Mouse (Mus musculus) forelimb bud, embryonic 11.5 days (tissue): ENCODE results near the gene Fyn.
A peak's percentile ranks its signal among the peaks of the same experiment; 100 is the strongest.

ENCODE experiments used
- DNase-seq: peaks from one replicate; pipeline ENCODE4 v3.0.0-alpha.2; 2012; ENCODE audit warnings: low read depth, low spot score

Fyn gene

GRCm38 (mm10) chr10:39411857-39412559 is 43.4 kb downstream of the Fyn start:
- DNase-seq: no peak

- no peak for DNase-seq
Observed at GRCm38 (mm10) chr10:39412826-39413620, 44.4 kb downstream of the Fyn start.

DNA sequence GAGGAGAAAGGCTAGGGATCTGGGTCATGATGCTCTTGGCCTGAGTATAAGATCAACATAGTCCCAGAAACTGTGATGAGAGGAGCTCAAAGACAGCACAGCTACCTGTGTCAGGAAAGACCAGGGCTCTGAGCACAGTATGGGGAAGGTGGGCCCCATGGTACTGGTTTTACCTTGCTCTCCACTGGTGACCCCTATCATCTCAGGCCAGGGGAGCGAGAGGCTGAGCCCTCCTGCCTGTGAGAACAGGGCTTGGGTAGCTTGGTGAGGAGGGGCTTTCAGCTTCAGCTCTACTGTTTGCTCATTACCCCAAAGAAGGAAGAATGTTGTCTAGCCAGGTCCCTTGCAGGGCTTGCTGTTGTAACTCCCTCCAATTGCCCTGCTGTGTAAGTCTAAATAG is 45.4 kb downstream of the Fyn start:
- DNase-seq: no peak

DNA sequence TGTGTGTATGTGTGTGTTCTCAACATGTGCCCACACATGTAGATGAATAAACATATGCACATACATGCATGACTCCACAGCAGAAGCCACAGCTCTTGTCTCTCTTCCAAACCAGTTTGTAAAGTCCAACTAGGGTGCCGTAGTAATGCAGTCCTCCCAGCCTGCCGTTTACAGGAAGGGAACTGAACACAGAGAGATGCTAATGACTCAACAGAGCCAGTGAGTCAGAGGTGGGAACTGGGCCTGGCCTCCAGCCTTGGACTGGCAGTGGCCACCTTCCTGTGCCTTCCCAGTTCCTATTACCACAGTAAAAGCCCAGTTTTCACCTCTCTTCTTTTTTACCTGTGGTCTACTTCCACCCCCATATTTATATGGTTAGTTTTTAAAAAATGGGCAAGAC is 46.9 kb downstream of the Fyn start:
- DNase-seq: no peak

DNA sequence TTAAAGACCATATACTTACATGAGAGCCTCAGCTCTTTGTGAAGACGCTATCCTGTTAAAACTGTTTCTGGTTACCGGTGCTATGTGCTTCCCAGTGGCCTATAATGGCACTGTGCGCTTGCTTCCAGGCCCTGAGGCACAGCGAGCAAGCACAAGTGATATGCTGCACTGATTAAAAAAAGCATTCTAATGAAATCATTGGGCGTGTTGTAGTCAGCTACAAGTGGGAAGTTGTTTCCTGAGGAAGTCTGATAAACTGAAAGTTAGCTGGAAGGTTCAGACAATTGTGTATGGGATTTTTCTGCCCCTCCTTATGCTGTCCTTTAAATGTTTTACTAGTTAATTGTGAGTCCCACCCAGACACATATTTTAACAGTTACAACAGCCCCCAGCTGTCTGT is 49.0 kb downstream of the Fyn start:
- DNase-seq: no peak

- DNase-seq: no peak
Observed at GRCm38 (mm10) chr10:39418395-39418794, 49.7 kb downstream of the Fyn start.

- DNase-seq: no peak
Observed at GRCm38 (mm10) chr10:39420842-39421617, 52.4 kb downstream of the Fyn start.

GRCm38 (mm10) chr10:39421772-39422171 is 53.1 kb downstream of the Fyn start:
- no peak for DNase-seq

DNA sequence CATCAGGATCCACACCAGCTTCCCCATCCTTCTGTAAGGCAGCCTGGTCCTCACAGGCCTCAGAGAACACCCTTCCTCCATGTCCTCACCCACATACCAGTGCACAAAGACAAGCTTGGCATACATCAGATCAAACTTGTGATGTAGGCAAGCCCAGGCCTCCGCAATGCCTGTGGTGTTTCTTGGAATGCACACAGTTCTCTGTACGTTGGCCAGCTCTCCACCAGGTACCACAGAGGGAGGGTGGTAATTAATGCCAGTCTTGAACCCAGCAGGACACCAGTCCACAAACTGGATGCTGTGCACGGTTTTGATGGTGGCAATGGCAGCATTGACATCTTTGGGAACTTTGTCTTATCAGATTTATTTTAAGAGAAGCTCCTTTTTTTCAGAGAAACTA is 56.0 kb downstream of the Fyn start:
- DNase-seq: no peak

GRCm38 (mm10) chr10:39426033-39426432 is 57.4 kb downstream of the Fyn start:
- DNase-seq: no peak

GRCm38 (mm10) chr10:39426833-39427490 is 58.3 kb downstream of the Fyn start:
- DNase-seq: no peak

- no peak for DNase-seq
Observed at GRCm38 (mm10) chr10:39429661-39430060, 61.0 kb downstream of the Fyn start.

GRCm38 (mm10) chr10:39430074-39430764 is 61.6 kb downstream of the Fyn start:
- DNase-seq: peak; percentile 49

DNA sequence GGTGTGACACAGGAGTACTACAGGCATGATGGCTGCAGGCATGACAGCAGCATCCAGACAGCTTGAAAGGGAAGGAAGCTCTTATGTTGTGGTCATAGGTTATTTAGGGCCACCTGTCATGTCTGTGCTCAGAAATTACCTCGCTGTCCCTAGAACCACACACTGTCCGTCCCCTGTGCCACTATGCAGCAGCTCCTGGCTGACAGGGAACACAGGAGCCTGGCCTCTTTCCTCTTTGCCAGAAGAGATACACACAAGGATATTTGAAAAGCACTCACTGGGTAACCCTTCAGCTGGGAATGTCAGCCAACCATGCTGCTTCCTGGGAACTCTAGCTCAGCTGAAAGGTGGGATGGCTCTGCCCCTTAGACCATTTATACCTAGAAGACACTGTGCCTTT is 62.6 kb downstream of the Fyn start:
- DNase-seq: no peak

GRCm38 (mm10) chr10:39432648-39433568 is 64.3 kb downstream of the Fyn start:
- no peak for DNase-seq

GRCm38 (mm10) chr10:39433893-39434292 is 65.2 kb downstream of the Fyn start:
- DNase-seq: no peak

DNA sequence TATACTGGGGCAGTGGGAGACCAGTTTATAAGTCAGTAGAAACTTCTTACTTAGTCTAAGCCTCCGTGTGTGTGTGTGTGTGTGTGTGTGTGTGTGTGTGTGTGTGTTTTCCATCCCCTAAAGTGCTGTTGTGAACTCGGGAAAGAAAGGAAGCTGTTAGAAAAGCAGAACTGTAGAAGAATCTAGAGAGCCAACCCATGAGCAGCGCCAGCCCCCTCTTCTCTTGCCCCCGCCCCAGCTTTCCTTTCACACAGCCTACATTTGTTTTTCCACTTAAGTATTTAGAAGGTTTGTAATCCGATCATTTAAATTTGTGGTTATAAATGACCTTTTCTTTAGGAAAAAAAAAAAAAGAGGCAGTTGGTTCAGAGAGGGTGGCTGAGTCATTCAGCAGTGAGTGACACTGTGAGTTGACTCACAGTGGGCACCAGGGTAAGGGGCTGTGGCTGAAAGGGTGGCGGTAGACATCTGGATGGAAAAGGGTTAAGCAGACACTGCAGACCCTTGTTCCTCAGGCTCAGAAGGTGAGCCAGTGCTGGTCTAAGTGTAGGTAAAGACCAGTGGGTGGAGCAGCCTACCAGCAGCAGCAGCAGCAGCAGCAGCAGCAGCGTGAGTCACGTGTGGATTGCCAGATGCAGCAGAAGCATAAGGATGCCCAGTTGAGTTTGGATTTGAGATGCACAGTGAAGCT is 66.2 kb downstream of the Fyn start:
- no peak for DNase-seq

GRCm38 (mm10) chr10:39438905-39439304 is 70.2 kb downstream of the Fyn start:
- no peak for DNase-seq

DNA sequence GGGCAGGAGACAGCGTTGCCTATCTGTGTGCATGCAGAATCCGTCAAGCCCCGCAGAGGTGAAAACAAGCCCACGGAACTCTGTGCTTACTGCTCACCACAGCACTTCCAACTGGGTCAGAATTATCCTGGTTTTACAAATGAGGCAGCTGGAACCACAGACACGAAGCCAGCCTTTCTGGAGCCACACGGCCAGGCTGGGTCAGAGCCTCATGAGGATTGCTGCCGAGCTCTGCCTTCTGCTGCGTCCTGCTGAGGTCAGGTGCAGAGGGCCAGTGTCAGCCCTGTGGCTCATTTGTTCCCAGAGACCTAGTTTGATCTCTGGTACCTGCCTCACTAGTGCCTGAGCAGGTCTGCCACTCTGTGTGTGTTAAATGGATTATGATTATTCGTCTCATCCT is 71.9 kb downstream of the Fyn start:
- DNase-seq: no peak

DNA sequence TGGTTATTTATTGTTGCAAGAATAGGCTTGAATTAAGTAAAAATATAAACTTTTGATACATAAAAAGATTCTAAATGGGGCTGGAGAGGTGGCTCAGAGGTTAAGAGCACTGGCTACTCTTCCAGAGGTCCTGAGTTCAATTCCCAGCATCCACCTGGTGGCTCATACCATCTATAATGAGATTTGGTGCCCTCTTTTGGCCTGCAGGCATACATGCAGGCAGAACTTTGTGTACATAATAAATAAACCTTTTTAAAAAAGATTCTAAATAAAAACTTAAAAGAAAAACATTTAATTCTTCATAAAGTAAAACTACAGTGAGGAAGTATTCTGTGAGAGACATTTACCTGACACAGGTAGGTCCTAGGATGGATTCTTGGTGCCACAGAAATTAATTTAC is 73.0 kb downstream of the Fyn start:
- DNase-seq: no peak
